Mouse (Mus musculus) bone marrow, adult 2 months (tissue): ENCODE measurements around the gene Lactbl1.

Source experiments
- CTCF ChIP-seq: fragments of 200-500 bp; IDR thresholded peaks from 2 replicates; pipeline ENCODE4 v1.5.1; 2011; ENCODE audit warnings: low read length, control low read depth; ENCODE audit not compliant: control insufficient read depth, insufficient read depth
- POLR2A ChIP-seq: fragments of 200-500 bp; IDR thresholded peaks from 2 replicates; pipeline ENCODE4 v1.6.1; 2011; ENCODE audit warnings: low read depth, mild to moderate bottlenecking, control low read depth, low read length, borderline replicate concordance; ENCODE audit not compliant: control insufficient read depth

GRCm38 (mm10) chr4:136665068-136665467 lies 42.6 kb downstream of the Lactbl1 start:
- TF ChIP-seq POLR2A (no peak), CTCF (no peak)
